Mouse (Mus musculus) thymus, adult 2 months (tissue): ENCODE measurements around the gene Fam49a. TPM values are rescaled to one million over a fixed set of nuclear protein-coding genes. Genes with fewer than 3 reads are reported as not detected.
A peak's percentile ranks its signal among the peaks of the same experiment; 100 is the strongest.

Experiments used
- DNase-seq: peaks from one replicate; pipeline ENCODE4 v3.0.0; 2021
- H3K27ac ChIP-seq: fragments of 200-500 bp; 2 replicates; pipeline ENCODE4 v1.5.1; 2012; ENCODE audit warnings: low read length, control low read depth; ENCODE audit not compliant: control insufficient read depth, insufficient read depth
- H3K27me3 ChIP-seq: fragments of 200-500 bp; 2 replicates; pipeline ENCODE4 v1.6.1; 2012; ENCODE audit warnings: mild to moderate bottlenecking, low read length, moderate library complexity, mixed read lengths; ENCODE audit not compliant: control insufficient read depth, insufficient read depth
- H3K36me3 ChIP-seq: fragments of 200-500 bp; 2 replicates; pipeline ENCODE4 v1.6.1; 2012; ENCODE audit warnings: mild to moderate bottlenecking, low read length, moderate library complexity; ENCODE audit not compliant: control insufficient read depth, insufficient read depth
- H3K4me1 ChIP-seq: fragments of 200-500 bp; replicated peaks from 2 replicates; pipeline ENCODE4 v1.6.1; 2012; ENCODE audit warnings: low read length; ENCODE audit not compliant: control insufficient read depth, insufficient read depth
- H3K4me3 ChIP-seq: fragments of 200-500 bp; 2 replicates; pipeline ENCODE4 v1.5.1; 2012; ENCODE audit warnings: mild to moderate bottlenecking, low read length, control low read depth, moderate library complexity; ENCODE audit not compliant: control insufficient read depth, insufficient read depth
- CTCF ChIP-seq: fragments of 200-500 bp; IDR thresholded peaks from 2 replicates; pipeline ENCODE4 v1.5.1; 2012; ENCODE audit warnings: mild to moderate bottlenecking, control low read depth, low read length, moderate library complexity, borderline replicate concordance; ENCODE audit not compliant: control insufficient read depth, poor library complexity, insufficient read depth; ENCODE audit errors: extremely low read depth
- POLR2A ChIP-seq: fragments of 200-500 bp; IDR thresholded peaks from 2 replicates; pipeline ENCODE4 v1.6.1; 2012; ENCODE audit warnings: mild to moderate bottlenecking, low read length, control low read depth, moderate library complexity; ENCODE audit not compliant: control insufficient read depth, poor library complexity, insufficient read depth; ENCODE audit errors: extremely low read depth
- WGBS: fragments of 180-500 bp; shearing (Covaris S2); methylation state at CpG from one replicate; pipeline ENCODE4 v1.1.7; 2018; 5-methylcytosine and 5-hydroxymethylcytosine counted together
- polyA plus RNA-seq: library from polyadenylated mRNA; depleted of rRNA; stranded (reverse); fragments of >200 nt; gene quantifications from 2 replicates; pipeline ENCODE4 v1.2.3, GENCODE M21; 2012; rRNA removed

Fam49a gene
- polyA plus RNA-seq = 5.2 and 5.3 TPM in 2 replicates

- 2% methylated on average over 58 of the region's 62 CpGs for WGBS
- Histone ChIP-seq H3K36me3 (no peaks in the 10 kb centered on the region), H3K4me3 (peak within 1 kb of the TSS; percentile 87), H3K27me3 (no peaks in the 10 kb centered on the region), H3K4me1 (peaks cover 19% of the 10 kb centered on the region), H3K27ac (no peak within 1 kb of the TSS)
- no peak for TF ChIP-seq CTCF
- TF ChIP-seq POLR2A = peak; percentile 79
- DNase-seq = peak; percentile 75
Observed at GRCm38 (mm10) chr12:12261987-12262971, at the start of gene Fam49a. TSS of gene Fam49a (plus strand) at chr12:12262139.

DNA sequence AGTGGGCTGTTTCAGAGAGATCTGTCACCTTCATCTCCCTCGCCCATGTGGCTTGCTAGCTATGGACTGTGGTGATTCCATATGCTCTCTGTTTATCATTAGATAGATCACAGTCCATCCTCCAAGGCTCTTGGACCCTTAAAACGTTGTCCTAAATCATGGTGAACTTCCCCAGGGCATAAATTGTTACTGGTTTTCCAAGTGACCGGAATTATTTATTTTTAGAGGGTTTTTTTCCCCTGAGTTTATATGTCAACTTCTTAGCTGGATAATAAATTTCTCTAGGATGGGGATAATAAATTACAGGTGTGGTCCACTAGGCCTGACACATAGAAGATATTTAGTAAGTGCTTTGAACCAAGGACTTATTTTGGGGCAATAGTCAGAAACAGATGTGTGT lies 48.4 kb upstream of the Fam49a start:
- no peaks in the 10 kb centered on the region for H3K4me1 ChIP-seq
- TF ChIP-seq POLR2A = no peak
- no peak for TF ChIP-seq CTCF
- WGBS = 82% methylated on average over 3 of the region's 3 CpGs
- no peaks in the 10 kb centered on the region for H3K36me3 ChIP-seq
- no peaks in the 10 kb centered on the region for H3K27me3 ChIP-seq
- no peak for DNase-seq
- no peak overlapping the region for H3K27ac ChIP-seq
- no peak overlapping the region for H3K4me3 ChIP-seq

GRCm38 (mm10) chr12:12218947-12219346 lies 43.0 kb upstream of the Fam49a start:
- TF ChIP-seq POLR2A = no peak
- no peak for TF ChIP-seq CTCF
- 95% methylated on average over 5 of the region's 5 CpGs for WGBS

GRCm38 (mm10) chr12:12220755-12221496 lies 41.0 kb upstream of the Fam49a start:
- Histone ChIP-seq H3K27me3 (no peaks in the 10 kb centered on the region), H3K36me3 (no peaks in the 10 kb centered on the region), H3K4me1 (no peaks in the 10 kb centered on the region), H3K27ac (no peak overlapping the region), H3K4me3 (no peak overlapping the region)
- WGBS = 84% methylated on average over 8 of the region's 8 CpGs
- no peak for DNase-seq
- TF ChIP-seq POLR2A (no peak), CTCF (no peak)

More at GRCm38 (mm10) chr12:12218947-12219346, 43.0 kb upstream of the Fam49a start:
- Histone ChIP-seq H3K27ac (no peak overlapping the region), H3K4me1 (no peaks in the 10 kb centered on the region), H3K4me3 (no peak overlapping the region), H3K36me3 (no peaks in the 10 kb centered on the region), H3K27me3 (no peaks in the 10 kb centered on the region)
- no peak for DNase-seq

- DNase-seq = no peak
- TF ChIP-seq POLR2A (no peak), CTCF (no peak)
- H3K4me3 ChIP-seq = no peak overlapping the region
- 94% methylated on average over 9 of the region's 9 CpGs for WGBS
- H3K27ac ChIP-seq = no peak overlapping the region
- no peaks in the 10 kb centered on the region for H3K27me3 ChIP-seq
- H3K4me1 ChIP-seq = no peaks in the 10 kb centered on the region
- no peaks in the 10 kb centered on the region for H3K36me3 ChIP-seq
Observed at GRCm38 (mm10) chr12:12222585-12223290, 39.2 kb upstream of the Fam49a start.

DNA sequence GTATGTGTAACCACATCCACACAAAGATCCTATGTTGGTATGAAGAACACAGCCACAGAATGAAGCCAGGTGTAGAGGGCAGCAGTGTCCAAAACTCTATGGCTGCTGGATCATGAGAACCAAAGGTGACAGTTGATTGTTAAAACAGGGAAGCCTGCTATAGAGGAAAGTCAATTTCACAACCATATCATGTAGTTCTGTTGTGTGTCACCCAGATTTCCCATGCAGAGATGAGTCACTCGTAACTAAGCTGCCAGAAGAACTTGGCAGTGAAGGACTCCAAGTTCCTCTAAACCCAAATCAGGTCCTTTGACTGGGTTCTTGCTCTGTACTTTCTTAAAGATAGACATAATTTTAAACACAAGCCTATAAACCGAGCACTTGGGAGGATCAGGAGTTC lies 38.6 kb upstream of the Fam49a start:
- no peak for DNase-seq
- Histone ChIP-seq H3K4me1 (no peaks in the 10 kb centered on the region), H3K4me3 (no peak overlapping the region), H3K36me3 (no peaks in the 10 kb centered on the region), H3K27ac (no peak overlapping the region), H3K27me3 (no peaks in the 10 kb centered on the region)
- TF ChIP-seq CTCF (no peak), POLR2A (no peak)
- 79% methylated on average over 2 of the region's 2 CpGs for WGBS
